Mouse (Mus musculus): ENCODE results near the gene Gm21103. TPM values are rescaled to one million over a fixed set of nuclear protein-coding genes. Genes with fewer than 3 reads are reported as not detected.
"Not testable (repeated sequence)": the region's sequence is repeated elsewhere in the genome, so short reads cannot be mapped to it uniquely, and the experiment has no call there.

Gm21103 gene
- not detected in 2 replicates for polyA plus RNA-seq (2015; fragmentation: Nextera tagmentation; extraction: Ambion mirVana)

GRCm38 (mm10) chr14:6304743-6305142 is at the start of gene Gm21103:
Gene Gm21103, minus strand, starts transcription at chr14:6304843.
- not testable (repeated sequence) for DNase-seq (ENCODE audit: low spot score)

GRCm38 (mm10) chr14:6343578-6343977 is 38.9 kb upstream of the Gm21103 start, which contains the start of gene Gm3618:
Gene Gm3618, minus strand, starts transcription at chr14:6343678.
- DNase-seq (ENCODE audit: low spot score) = not testable (repeated sequence)

GRCm38 (mm10) chr14:6286931-6287715 is 17.5 kb downstream of the Gm21103 start, which contains the start of gene Gm3411:
Gene Gm3411, minus strand, starts transcription at chr14:6287250.
- DNase-seq (ENCODE audit: low spot score) = peak; percentile 0

Other genes with a start within 250 kb of the Gm21103 start
- gene Gm6337, start 246.6 kb downstream of the Gm21103 start, polyA plus RNA-seq (2015; fragmentation: Nextera tagmentation; extraction: Ambion mirVana) = not detected in 2 replicates
- not detected in 2 replicates for gene Gm8206, start 210.9 kb downstream of the Gm21103 start, polyA plus RNA-seq (2015; fragmentation: Nextera tagmentation; extraction: Ambion mirVana)
- 0.42 and 0.56 TPM in 2 replicates for gene Gm3468, start 196.2 kb downstream of the Gm21103 start, polyA plus RNA-seq (2015; fragmentation: Nextera tagmentation; extraction: Ambion mirVana)
- gene Gm3476, start 179.0 kb downstream of the Gm21103 start, polyA plus RNA-seq (2015; fragmentation: Nextera tagmentation; extraction: Ambion mirVana) = not detected in 2 replicates
- not detected in 2 replicates for gene Gm21560, start 85.6 kb downstream of the Gm21103 start, polyA plus RNA-seq (2015; fragmentation: Nextera tagmentation; extraction: Ambion mirVana)
- 0.14 and 0.21 TPM in 2 replicates for gene Gm3411, start 17.6 kb downstream of the Gm21103 start, polyA plus RNA-seq (2015; fragmentation: Nextera tagmentation; extraction: Ambion mirVana)
- gene Gm3618, start 38.8 kb upstream of the Gm21103 start, polyA plus RNA-seq (2015; fragmentation: Nextera tagmentation; extraction: Ambion mirVana) = not detected in 2 replicates
- gene Gm16440, start 85.5 kb upstream of the Gm21103 start, polyA plus RNA-seq (2015; fragmentation: Nextera tagmentation; extraction: Ambion mirVana) = not detected in 2 replicates
- 0.23 TPM in 1 of 2 replicates, not detected in the other for gene Gm3591, start 107.6 kb upstream of the Gm21103 start, polyA plus RNA-seq (2015; fragmentation: Nextera tagmentation; extraction: Ambion mirVana)
- 0.14 TPM in 1 of 2 replicates, not detected in the other for gene Gm3594, start 139.8 kb upstream of the Gm21103 start, polyA plus RNA-seq (2015; fragmentation: Nextera tagmentation; extraction: Ambion mirVana)
- not detected in 2 replicates for gene Gm8356, start 232.4 kb upstream of the Gm21103 start, polyA plus RNA-seq (2015; fragmentation: Nextera tagmentation; extraction: Ambion mirVana)